Mouse (Mus musculus) megakaryocyte, adult 5-6 weeks (primary cell): ENCODE results near the gene Krtap19-5. TPM values are rescaled to one million over a fixed set of nuclear protein-coding genes. Genes with fewer than 3 reads are reported as not detected.

ENCODE experiments used
- ATAC-seq: 2 replicates; pipeline ENCODE4 v1.8.0; 2016; ENCODE audit warnings: mild to moderate bottlenecking, inconsistent platforms; ENCODE audit not compliant: poor library complexity, severe bottlenecking
- total RNA-seq, 2 experiments: library from RNA; stranded (forward) in 1 of 2; stranded (reverse) in 1 of 2; fragments of 153-499, 151-499 nt in 1 of 2; fragments of 221-1000, 200-1000 nt in 1 of 2; gene quantifications; 2 replicates each; pipeline versions ENCODE4 v1.2.3 to v1.2.4; 2015 to 2017

Gene Krtap19-5
- not detected in 2 replicates for total RNA-seq (2015)
- not detected in 2 replicates for total RNA-seq (2017)

DNA sequence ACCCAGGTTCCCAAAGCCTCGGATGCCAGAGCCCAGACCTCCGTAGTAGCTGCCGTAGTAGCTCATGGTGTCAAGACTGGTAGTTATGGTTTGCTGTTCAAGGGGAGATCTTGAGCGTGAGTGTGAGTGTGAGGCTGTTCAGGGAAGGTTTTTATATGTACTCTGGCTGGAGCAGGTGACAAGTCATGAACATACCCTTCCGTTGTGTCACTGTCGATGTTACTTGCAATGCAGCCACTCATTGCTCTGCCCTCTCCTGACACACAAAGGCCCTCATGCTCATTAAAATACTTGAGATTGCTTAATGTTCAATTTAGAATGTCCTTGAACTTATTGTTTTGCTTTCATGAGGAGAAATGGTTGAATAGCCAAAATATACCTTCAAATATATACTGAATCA is at the start of gene Krtap19-5:
TSS of gene Krtap19-5 (minus strand) at position 101 of the 400 bp plus-strand sequence.
- ATAC-seq: no peak

DNA sequence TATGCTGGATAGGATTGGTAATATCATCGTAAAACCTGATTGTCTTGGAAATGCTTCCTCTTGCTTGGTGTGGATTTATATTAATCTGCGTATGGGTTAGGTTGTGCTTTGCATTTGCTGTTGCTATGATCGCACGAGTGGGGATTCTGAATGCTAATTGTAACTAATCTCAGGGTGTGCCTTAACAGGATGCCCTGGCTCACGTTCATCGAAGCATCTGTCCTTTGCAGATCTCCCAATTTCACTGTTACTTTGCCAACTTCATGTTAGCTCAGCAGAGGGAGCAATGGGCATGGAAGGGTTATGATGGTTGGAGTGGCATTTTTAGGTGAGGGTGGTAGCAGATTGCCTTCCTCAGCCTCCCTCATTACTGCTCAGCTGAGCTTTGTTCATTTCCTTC is 44.8 kb upstream of the Krtap19-5 start:
- ATAC-seq: no peak

DNA sequence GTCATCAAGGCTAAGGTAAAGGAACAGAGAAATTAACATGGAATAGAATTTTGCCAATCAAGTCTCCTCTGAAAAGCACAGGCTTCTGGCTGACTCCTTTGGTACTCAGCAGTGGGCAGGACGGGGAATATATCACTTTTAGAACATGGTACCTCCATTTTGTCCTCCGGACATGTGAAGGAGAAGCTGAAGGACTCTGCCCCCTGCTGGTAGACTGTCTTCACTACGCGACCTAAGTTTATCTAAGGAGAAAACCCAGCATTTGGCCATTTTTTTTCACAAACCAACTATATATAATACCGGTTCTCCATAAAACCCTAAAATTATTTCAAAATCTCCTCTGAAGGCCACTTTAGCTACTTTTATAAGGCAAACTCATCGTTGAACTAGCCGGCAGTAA is 42.0 kb upstream of the Krtap19-5 start:
- no peak for ATAC-seq

DNA sequence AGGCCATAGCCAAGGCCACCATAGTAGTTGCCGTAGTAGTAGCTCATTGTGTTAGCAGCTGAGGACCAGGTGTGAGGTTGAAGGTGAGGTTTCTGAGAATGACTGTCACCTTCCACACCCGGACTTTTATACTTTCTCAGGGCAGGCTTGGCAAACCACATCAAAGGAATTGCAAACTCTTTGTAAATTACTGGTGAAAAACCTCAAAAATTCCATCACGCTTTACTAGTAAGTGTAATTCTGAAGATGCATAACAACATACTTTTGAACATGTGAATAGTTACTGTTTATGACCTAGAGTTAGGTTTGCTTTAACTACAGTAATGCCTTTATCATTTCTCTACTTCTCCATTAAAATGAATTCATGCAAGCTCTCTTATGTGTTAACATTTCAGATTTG is 35.9 kb upstream of the Krtap19-5 start, which contains the start of gene Krtap19-9b:
TSS of gene Krtap19-9b (minus strand) at position 101 of the 400 bp plus-strand sequence.
- ATAC-seq: no peak

DNA sequence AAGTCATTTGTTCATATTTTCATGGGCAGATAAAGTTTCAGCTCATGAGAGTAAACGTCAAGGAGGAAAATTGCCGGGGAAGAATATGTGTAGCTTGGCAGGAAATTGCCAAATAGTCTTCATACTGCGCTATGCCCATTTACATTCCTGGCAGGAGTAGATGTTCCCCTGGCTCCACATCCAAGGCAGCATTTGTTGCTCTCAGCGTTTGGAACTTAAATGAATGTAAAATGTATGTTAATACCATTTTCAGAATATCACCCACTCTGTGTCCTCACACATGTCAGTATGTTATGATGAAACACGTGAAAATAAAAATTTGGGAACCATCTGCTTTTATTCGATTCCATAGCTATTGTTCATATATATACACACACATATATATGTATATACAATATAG is 9.4 kb downstream of the Krtap19-5 start:
- ATAC-seq: no peak

DNA sequence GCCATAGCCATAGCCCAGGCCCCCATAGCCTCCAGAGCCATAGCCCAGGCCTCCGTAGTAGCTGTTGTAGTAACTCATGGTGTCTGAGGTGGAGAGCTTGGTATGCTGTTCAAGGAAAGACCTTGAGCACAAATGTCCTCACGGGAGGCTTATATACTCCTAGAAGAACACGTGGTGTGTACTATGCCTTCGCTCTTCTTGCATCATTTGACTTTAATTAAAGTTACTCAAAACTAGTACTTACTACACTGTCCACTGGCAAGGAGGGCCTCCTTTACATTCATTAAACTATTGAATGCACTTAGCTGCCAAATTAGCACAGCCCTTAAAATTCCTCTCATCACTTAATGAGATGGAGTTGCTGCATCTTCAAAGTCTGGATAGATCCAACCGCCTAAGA is 11.3 kb downstream of the Krtap19-5 start, which contains the start of gene Krtap19-4:
TSS of gene Krtap19-4 (minus strand) at position 101 of the 400 bp plus-strand sequence.
- ATAC-seq: no peak

DNA sequence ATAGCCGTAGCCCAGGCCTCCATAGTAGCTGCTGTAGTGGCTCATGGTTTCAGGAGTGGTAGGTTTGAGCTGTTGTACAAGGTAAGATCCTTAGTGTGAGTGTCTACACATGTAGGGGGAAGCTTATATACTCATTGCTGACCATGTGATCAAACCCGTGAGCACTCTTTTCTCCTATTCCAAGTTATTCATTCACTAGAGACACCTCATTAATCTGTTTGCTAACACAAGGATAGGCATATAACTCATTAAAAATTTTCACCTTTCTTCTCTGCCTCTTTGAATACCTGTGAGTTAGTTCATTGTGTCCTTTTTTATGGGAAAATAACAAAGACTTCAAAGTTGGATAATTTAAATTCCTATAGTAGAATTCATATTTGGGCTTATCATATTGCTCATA is 18.3 kb downstream of the Krtap19-5 start, which contains the start of gene Krtap19-3:
TSS of gene Krtap19-3 (minus strand) at position 101 of the 400 bp plus-strand sequence.
- no peak for ATAC-seq

DNA sequence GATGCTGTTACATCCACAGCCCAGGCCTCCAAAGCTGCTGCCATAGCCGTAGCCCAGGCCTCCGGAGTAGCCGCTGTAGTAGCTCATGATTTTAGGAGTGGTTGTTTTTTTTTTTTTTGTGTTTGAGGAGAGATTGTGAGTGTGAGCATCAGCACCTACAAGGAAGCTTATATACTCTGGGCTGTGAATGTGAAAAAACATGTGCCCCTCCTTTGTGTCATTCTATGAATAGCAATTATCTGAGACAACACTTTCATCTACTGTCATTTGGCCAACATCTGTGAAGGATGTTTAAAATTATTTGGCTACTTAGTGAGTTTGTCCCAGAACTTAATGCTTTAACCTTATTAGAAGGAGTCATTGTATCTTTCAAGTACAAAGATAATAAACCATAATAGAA is 22.1 kb downstream of the Krtap19-5 start, which contains the start of gene Krtap19-2:
TSS of gene Krtap19-2 (minus strand) at position 101 of the 400 bp plus-strand sequence.
- no peak for ATAC-seq

DNA sequence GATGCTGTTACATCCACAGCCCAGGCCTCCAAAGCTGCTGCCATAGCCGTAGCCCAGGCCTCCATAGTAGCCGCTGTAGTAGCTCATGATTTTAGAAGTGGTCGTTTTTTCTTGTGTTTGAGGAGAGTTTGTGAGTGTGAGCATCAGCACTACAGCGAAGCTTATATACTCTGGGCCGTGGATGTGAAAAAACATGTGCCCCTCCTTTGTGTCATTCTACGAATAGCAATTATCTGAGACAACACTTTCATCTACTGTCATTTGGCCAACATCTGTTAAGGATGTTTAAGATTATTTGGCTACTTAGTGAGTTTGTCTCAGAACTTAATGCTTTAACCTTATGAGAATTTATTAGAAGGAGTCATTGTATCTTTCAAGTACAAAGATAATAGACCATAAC is 26.9 kb downstream of the Krtap19-5 start, which contains the start of gene Krtap19-1:
TSS of gene Krtap19-1 (minus strand) at position 101 of the 400 bp plus-strand sequence.
- no peak for ATAC-seq

DNA sequence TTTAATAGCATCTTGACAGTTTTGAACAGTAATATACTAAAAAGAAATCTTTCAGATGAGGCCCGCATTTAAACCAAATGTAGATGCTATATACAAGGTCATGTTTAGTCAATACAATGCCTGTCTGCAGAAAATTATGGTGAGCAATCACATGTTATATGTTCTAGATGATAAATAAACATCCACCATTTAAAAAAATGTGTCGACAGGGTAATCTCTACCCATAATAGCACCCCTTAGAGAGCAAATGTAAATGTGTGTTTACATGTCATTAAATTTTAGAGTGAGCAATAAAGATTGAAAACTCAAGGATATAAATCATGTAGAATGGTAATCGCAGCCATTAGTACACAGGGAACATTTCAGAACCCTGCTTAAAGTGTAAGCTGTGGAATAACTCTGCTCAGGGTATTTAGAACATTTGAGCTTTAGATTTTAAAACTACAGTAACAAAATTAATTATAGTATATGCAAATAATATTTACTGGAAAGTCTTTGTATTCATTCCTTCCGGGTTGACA is 31.3 kb downstream of the Krtap19-5 start:
- no peak for ATAC-seq

DNA sequence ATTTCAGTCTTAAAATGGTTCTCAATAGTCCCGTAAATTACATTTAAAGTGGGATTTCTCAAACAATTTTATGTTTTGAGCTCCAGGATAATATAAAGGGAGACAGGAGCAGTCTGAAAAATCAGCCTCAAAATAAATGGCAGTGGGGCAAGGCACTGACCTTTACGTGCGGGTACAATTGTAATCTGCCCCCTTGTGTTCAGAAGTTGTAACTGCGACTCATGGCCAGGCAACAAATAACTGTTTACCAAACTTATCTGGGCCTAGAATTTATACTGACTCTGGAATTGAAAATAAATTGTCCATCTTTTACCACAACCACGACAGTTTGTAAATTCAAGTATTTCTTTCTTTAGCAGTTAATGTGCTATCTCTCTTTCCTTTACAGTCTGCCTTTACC is 44.8 kb downstream of the Krtap19-5 start:
- ATAC-seq: no peak

DNA sequence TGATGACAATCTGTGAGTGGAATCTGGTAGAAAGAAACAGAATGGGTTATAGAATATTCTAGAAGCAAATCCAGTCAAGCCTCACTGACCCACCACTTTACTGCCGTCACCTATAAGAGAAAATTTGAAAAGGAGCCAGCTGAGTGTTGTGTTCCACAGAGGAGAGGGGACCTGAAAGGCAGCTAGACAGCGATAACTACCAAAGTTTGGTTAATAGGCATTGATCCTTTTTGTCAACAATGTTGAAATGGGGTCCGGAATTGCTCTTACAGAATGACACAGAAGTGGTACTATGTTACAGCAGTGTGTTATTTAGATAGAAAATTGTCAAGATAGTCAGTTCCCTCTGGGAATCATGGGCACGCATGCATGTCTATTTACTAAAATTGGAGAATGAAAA is 47.7 kb downstream of the Krtap19-5 start:
- no peak for ATAC-seq

DNA sequence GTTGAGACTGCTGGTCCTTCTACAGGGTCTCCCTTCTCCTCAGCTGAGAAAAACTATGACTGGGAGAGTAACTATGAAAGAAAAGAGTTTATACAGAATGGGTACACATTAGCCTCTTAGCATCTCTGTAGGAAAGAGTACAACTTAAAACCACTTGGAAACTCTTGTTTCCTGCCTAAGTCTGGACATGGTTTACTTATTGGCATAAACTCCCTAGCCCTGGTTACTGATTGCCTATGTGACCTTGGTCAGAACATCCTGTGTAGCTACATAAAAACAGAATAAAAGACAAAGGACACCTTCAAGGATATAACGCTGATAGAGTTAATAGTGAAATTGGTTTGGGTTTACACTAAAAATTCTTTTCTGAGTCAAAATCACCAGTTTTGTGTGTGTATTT is 48.9 kb downstream of the Krtap19-5 start:
- no peak for ATAC-seq

Other genes with a start within 250 kb of the Krtap19-5 start
- gene Krtap26-1, start 248.7 kb downstream of the Krtap19-5 start, total RNA-seq (2015): not detected in 2 replicates
- not detected in 2 replicates for gene Krtap26-1, start 248.7 kb downstream of the Krtap19-5 start, total RNA-seq (2017)
- gene Krtap27-1, start 224.8 kb downstream of the Krtap19-5 start, total RNA-seq (2015): not detected in 2 replicates
- gene Krtap27-1, start 224.8 kb downstream of the Krtap19-5 start, total RNA-seq (2017): not detected in 2 replicates
- gene 2310061N02Rik, start 188.5 kb downstream of the Krtap19-5 start, total RNA-seq (2015): not detected in 2 replicates
- gene 2310061N02Rik, start 188.5 kb downstream of the Krtap19-5 start, total RNA-seq (2017): not detected in 2 replicates
- not detected in 2 replicates for gene Krtap13-1, start 167.6 kb downstream of the Krtap19-5 start, total RNA-seq (2015)
- not detected in 2 replicates for gene Krtap13-1, start 167.6 kb downstream of the Krtap19-5 start, total RNA-seq (2017)
- gene Krtap13, start 144.8 kb downstream of the Krtap19-5 start, total RNA-seq (2015): not detected in 2 replicates
- gene Krtap13, start 144.8 kb downstream of the Krtap19-5 start, total RNA-seq (2017): not detected in 2 replicates
- gene 2310034C09Rik, start 137.6 kb downstream of the Krtap19-5 start, total RNA-seq (2015): not detected in 2 replicates
- not detected in 2 replicates for gene 2310034C09Rik, start 137.6 kb downstream of the Krtap19-5 start, total RNA-seq (2017)
- not detected in 2 replicates for gene 2310057N15Rik, start 122.3 kb downstream of the Krtap19-5 start, total RNA-seq (2015)
- gene 2310057N15Rik, start 122.3 kb downstream of the Krtap19-5 start, total RNA-seq (2017): not detected in 2 replicates
- gene Gm5965, start 118.6 kb downstream of the Krtap19-5 start, total RNA-seq (2015): not detected in 2 replicates
- not detected in 2 replicates for gene Gm5965, start 118.6 kb downstream of the Krtap19-5 start, total RNA-seq (2017)
- gene Gm20741, start 84.2 kb downstream of the Krtap19-5 start, total RNA-seq (2015): not detected in 2 replicates
- not detected in 2 replicates for gene Gm20741, start 84.2 kb downstream of the Krtap19-5 start, total RNA-seq (2017)
- not detected in 2 replicates for gene Krtap15, start 76.2 kb downstream of the Krtap19-5 start, total RNA-seq (2015)
- gene Krtap15, start 76.2 kb downstream of the Krtap19-5 start, total RNA-seq (2017): not detected in 2 replicates
- not detected in 2 replicates for gene Krtap14, start 70.3 kb downstream of the Krtap19-5 start, total RNA-seq (2015)
- gene Krtap14, start 70.3 kb downstream of the Krtap19-5 start, total RNA-seq (2017): not detected in 2 replicates
- gene Krtap19-1, start 27.0 kb downstream of the Krtap19-5 start, total RNA-seq (2015): not detected in 2 replicates
- not detected in 2 replicates for gene Krtap19-1, start 27.0 kb downstream of the Krtap19-5 start, total RNA-seq (2017)
- not detected in 2 replicates for gene Krtap19-2, start 22.2 kb downstream of the Krtap19-5 start, total RNA-seq (2015)
- not detected in 2 replicates for gene Krtap19-2, start 22.2 kb downstream of the Krtap19-5 start, total RNA-seq (2017)
- not detected in 2 replicates for gene Krtap19-3, start 18.4 kb downstream of the Krtap19-5 start, total RNA-seq (2015)
- gene Krtap19-3, start 18.4 kb downstream of the Krtap19-5 start, total RNA-seq (2017): not detected in 2 replicates
- not detected in 2 replicates for gene Krtap19-4, start 11.4 kb downstream of the Krtap19-5 start, total RNA-seq (2015)
- gene Krtap19-4, start 11.4 kb downstream of the Krtap19-5 start, total RNA-seq (2017): not detected in 2 replicates
- not detected in 2 replicates for gene Krtap19-9b, start 35.8 kb upstream of the Krtap19-5 start, total RNA-seq (2015)
- not detected in 2 replicates for gene Krtap19-9b, start 35.8 kb upstream of the Krtap19-5 start, total RNA-seq (2017)
- not detected in 2 replicates for gene Krtap16-3, start 66.4 kb upstream of the Krtap19-5 start, total RNA-seq (2015)
- not detected in 2 replicates for gene Krtap16-3, start 66.4 kb upstream of the Krtap19-5 start, total RNA-seq (2017)
- gene Krtap22-2, start 114.3 kb upstream of the Krtap19-5 start, total RNA-seq (2015): not detected in 2 replicates
- gene Krtap22-2, start 114.3 kb upstream of the Krtap19-5 start, total RNA-seq (2017): not detected in 2 replicates
- gene Gm10229, start 118.8 kb upstream of the Krtap19-5 start, total RNA-seq (2015): not detected in 2 replicates
- gene Gm10229, start 118.8 kb upstream of the Krtap19-5 start, total RNA-seq (2017): not detected in 2 replicates
- gene Krtap6-1, start 135.2 kb upstream of the Krtap19-5 start, total RNA-seq (2015): not detected in 2 replicates
- gene Krtap6-1, start 135.2 kb upstream of the Krtap19-5 start, total RNA-seq (2017): not detected in 2 replicates
- not detected in 2 replicates for gene Gm10228, start 145.0 kb upstream of the Krtap19-5 start, total RNA-seq (2015)
- gene Gm10228, start 145.0 kb upstream of the Krtap19-5 start, total RNA-seq (2017): not detected in 2 replicates
- gene Krtap6-5, start 151.4 kb upstream of the Krtap19-5 start, total RNA-seq (2015): not detected in 2 replicates
- not detected in 2 replicates for gene Krtap6-5, start 151.4 kb upstream of the Krtap19-5 start, total RNA-seq (2017)
- gene 1110025L11Rik, start 167.5 kb upstream of the Krtap19-5 start, total RNA-seq (2015): not detected in 2 replicates
- not detected in 2 replicates for gene 1110025L11Rik, start 167.5 kb upstream of the Krtap19-5 start, total RNA-seq (2017)
- gene Krtap6-3, start 187.6 kb upstream of the Krtap19-5 start, total RNA-seq (2015): not detected in 2 replicates
- not detected in 2 replicates for gene Krtap6-3, start 187.6 kb upstream of the Krtap19-5 start, total RNA-seq (2017)
- gene Gm6358, start 244.4 kb upstream of the Krtap19-5 start, total RNA-seq (2015): not detected in 2 replicates
- not detected in 2 replicates for gene Gm6358, start 244.4 kb upstream of the Krtap19-5 start, total RNA-seq (2017)